14 mouse cellular contexts compared by ENCODE assay signal in the genomic region with DNA sequence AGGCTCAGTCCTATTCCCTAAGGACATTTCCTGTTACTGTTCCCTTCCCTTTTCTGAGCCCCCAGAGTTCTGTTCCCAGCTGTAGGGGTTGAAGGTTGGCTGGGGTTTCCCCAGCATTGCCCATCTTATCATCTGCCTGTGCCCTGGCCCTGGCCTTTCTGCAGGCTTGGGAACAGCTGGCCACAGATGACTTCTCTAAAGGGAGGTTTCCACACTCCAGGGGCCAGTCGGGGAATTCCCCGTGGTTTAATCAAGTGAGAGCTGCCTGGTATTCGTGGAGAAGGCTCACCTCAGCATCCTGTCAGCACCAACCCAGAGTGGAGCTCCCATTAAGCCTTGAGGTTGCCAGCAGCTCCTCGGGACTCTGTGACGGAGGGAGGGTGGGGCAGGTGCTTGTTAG. TPM values are rescaled to one million over a fixed set of nuclear protein-coding genes. Genes with fewer than 3 reads are reported as not detected.
DNase-seq lines count a peak whose midpoint lies in the region; ATAC-seq lines count a peak whose summit lies in the region.
"Had no signal": no experiment of that assay in that cellular context is flagged by ENCODE, and none has a peak within 500 bp of the region (broad histone marks: within the 10 kb centered on the region; RNA-seq: fewer than 3 reads in every experiment).

No protein-coding gene starts in this region.

- no peaks in the 10 kb centered on the region for H3K9me3 ChIP-seq in liver, embryonic 12.5 days (replicated peaks)
- H3K9me3 ChIP-seq: forebrain, embryonic 10.5 days; hindbrain, embryonic 13.5 days; limb, embryonic 15.5 days had no signal

- H3K36me3 ChIP-seq in liver, embryonic 12.5 days, result peaks cover 87% of the 10 kb centered on the region
- H3K36me3 ChIP-seq in macrophage (ENCODE audit: inconsistent target), result peaks cover 46% of the 10 kb centered on the region

- H3K27me3 ChIP-seq in liver, embryonic 12.5 days (replicated peaks), result no peaks in the 10 kb centered on the region
- H3K27me3 ChIP-seq: hindbrain, embryonic 13.5 days; limb, embryonic 15.5 days; Patski had no signal

- intact Hi-C loops in left cerebral cortex, postnatal 36 days (cut with DNase I), result no loop called here

- 43% methylated on average over 5 of the region's 5 CpGs for WGBS in liver, embryonic 12.5 days (ENCODE audit: insufficient replicate concordance)
- WGBS in macrophage (ENCODE audit: missing documents), result 15% methylated on average over 5 of the region's 5 CpGs

- no peak overlapping the region for H3K9ac ChIP-seq in liver, embryonic 12.5 days
- H3K9ac ChIP-seq: hindbrain, embryonic 13.5 days; limb, embryonic 15.5 days had no signal

- H3K27ac ChIP-seq in liver, embryonic 12.5 days, result peak overlapping the region; percentile 45; the same call in 1 of the 2 replicates
- peak overlapping the region; percentile 95 for H3K27ac ChIP-seq in macrophage
- H3K27ac ChIP-seq: forebrain, embryonic 10.5 days; hindbrain, embryonic 13.5 days; limb, embryonic 15.5 days had no signal

- H3K4me3 ChIP-seq in liver, embryonic 12.5 days, result no peak overlapping the region
- no peak overlapping the region for H3K4me3 ChIP-seq in macrophage (ENCODE audit: inconsistent target)
- H3K4me3 ChIP-seq: forebrain, embryonic 10.5 days; hindbrain, embryonic 13.5 days; limb, embryonic 15.5 days had no signal

- no peaks in the 10 kb centered on the region for H3K79me2 ChIP-seq in macrophage (ENCODE audit: inconsistent target)

- H3K4me1 ChIP-seq in liver, embryonic 12.5 days, result peaks cover 16% of the 10 kb centered on the region
- H3K4me1 ChIP-seq: hindbrain, embryonic 13.5 days; limb, embryonic 15.5 days had no signal

- no peak overlapping the region for H3K4me2 ChIP-seq in liver, embryonic 12.5 days
- H3K4me2 ChIP-seq: hindbrain, embryonic 13.5 days; limb, embryonic 15.5 days had no signal

- DNase-seq in liver, result no peak
- peak; percentile 79 for DNase-seq in MN1 (ENCODE audit: low spot score)
- no peak for DNase-seq in urinary bladder, postnatal 36 days (ENCODE audit: low spot score in 2 of 2)
- DNase-seq in left cerebral cortex, postnatal 36 days (ENCODE audit: low spot score in 2 of 2), result no peak
- DNase-seq: cerebellum, adult 9-11 months; right cerebral cortex, postnatal 4 days; thymus, postnatal 14 days had no signal

- no peak for ATAC-seq in liver, embryonic 12.5 days
- ATAC-seq in granulocyte monocyte progenitor cell, adult 5-6 weeks (replicated peaks; ENCODE audit: poor library complexity, severe bottlenecking), result peak; percentile 76
- ATAC-seq: Patski had no signal

RNA-seq across cellular contexts. Expression of a gene that starts 26.8 kb away (rescaled TPM):
- polyA plus RNA-seq in liver, embryonic 12.5 days (2016; fragmentation: Nextera tagmentation; extraction: Ambion mirVana), result 4.1 and 4.6 TPM in 2 replicates
- total RNA-seq in granulocyte monocyte progenitor cell, adult 5-6 weeks (2014; fragmentation: Nextera tagmentation), result 12.1 and 16.7 TPM in 2 replicates
- 6.1 and 6.2 TPM in 2 replicates for total RNA-seq in granulocyte monocyte progenitor cell, adult 5-6 weeks (2017)
- total RNA-seq in macrophage (2018; cell fraction: chromatin; rRNA removed), result 1 to 10 TPM; 2.0 to 8.6 (median 4.8) TPM
- 1 to 10 TPM; 3.9 to 7.4 (median 5.7) TPM for total RNA-seq in macrophage (2018; cell fraction: cytosol; rRNA removed)
- total RNA-seq in macrophage (2018; cell fraction: nucleus; rRNA removed), result 10 to 100 TPM in 5 of 26 experiments, 1 to 10 TPM in 21; 3.1 to 13.7 (median 7.6) TPM
- 3.4 to 5.4 TPM (median 4.4 TPM) in 3 replicates for polyA plus RNA-seq in macrophage (2018)
- total RNA-seq in left cerebral cortex, postnatal 36 days (2021), result 10 to 100 TPM; 26.2 to 29.5 TPM

RNA-seq across cellular contexts. Expression of a gene that starts 37.4 kb away (rescaled TPM):
- 43.4 and 44.8 TPM in 2 replicates for polyA plus RNA-seq in liver, embryonic 12.5 days (2016; fragmentation: Nextera tagmentation; extraction: Ambion mirVana)
- total RNA-seq in granulocyte monocyte progenitor cell, adult 5-6 weeks (2014; fragmentation: Nextera tagmentation), result 54.2 and 60.7 TPM in 2 replicates
- 61.3 and 91.4 TPM in 2 replicates for total RNA-seq in granulocyte monocyte progenitor cell, adult 5-6 weeks (2017)
- total RNA-seq in macrophage (2018; cell fraction: chromatin; rRNA removed), result 100 to 1,000 TPM; 206 to 532 (median 312) TPM
- total RNA-seq in macrophage (2018; cell fraction: cytosol; rRNA removed), result 100 to 1,000 TPM; 104 to 167 (median 140) TPM
- total RNA-seq in macrophage (2018; cell fraction: nucleus; rRNA removed), result 100 to 1,000 TPM; 197 to 420 (median 240) TPM
- 93.5 to 244 TPM (median 125 TPM) in 3 replicates for polyA plus RNA-seq in macrophage (2018)
- 100 to 1,000 TPM; 114 to 123 TPM for total RNA-seq in left cerebral cortex, postnatal 36 days (2021)

RNA-seq across cellular contexts. Expression of a gene that starts 42.7 kb away (rescaled TPM):
- 24.4 and 26.8 TPM in 2 replicates for polyA plus RNA-seq in liver, embryonic 12.5 days (2016; fragmentation: Nextera tagmentation; extraction: Ambion mirVana)
- 45.0 and 46.6 TPM in 2 replicates for total RNA-seq in granulocyte monocyte progenitor cell, adult 5-6 weeks (2014; fragmentation: Nextera tagmentation)
- 5.4 and 7.2 TPM in 2 replicates for total RNA-seq in granulocyte monocyte progenitor cell, adult 5-6 weeks (2017)
- total RNA-seq in macrophage (2018; cell fraction: chromatin; rRNA removed), result 100 to 1,000 TPM in 9 of 26 experiments, 10 to 100 TPM in 17; 29.9 to 167 (median 78.6) TPM
- total RNA-seq in macrophage (2018; cell fraction: cytosol; rRNA removed), result 100 to 1,000 TPM in 5 of 26 experiments, 10 to 100 TPM in 21; 40.4 to 182 (median 83.3) TPM
- total RNA-seq in macrophage (2018; cell fraction: nucleus; rRNA removed), result 100 to 1,000 TPM in 17 of 26 experiments, 10 to 100 TPM in 9; 53.5 to 249 (median 123) TPM
- 26.7 to 29.5 TPM (median 28.6 TPM) in 3 replicates for polyA plus RNA-seq in macrophage (2018)
- 1 to 10 TPM; 5.2 to 6.5 TPM for total RNA-seq in left cerebral cortex, postnatal 36 days (2021)

RNA-seq across cellular contexts. Expression of a gene that starts 42.8 kb away (rescaled TPM):
- 3.6 and 4.3 TPM in 2 replicates for polyA plus RNA-seq in liver, embryonic 12.5 days (2016; fragmentation: Nextera tagmentation; extraction: Ambion mirVana)
- 17.6 and 20.3 TPM in 2 replicates for total RNA-seq in granulocyte monocyte progenitor cell, adult 5-6 weeks (2014; fragmentation: Nextera tagmentation)
- total RNA-seq in granulocyte monocyte progenitor cell, adult 5-6 weeks (2017), result 16.0 and 19.1 TPM in 2 replicates
- 100 to 1,000 TPM in 10 of 26 experiments, 10 to 100 TPM in 16; 60.8 to 135 (median 92.8) TPM for total RNA-seq in macrophage (2018; cell fraction: chromatin; rRNA removed)
- 10 to 100 TPM; 13.1 to 32.3 (median 19.1) TPM for total RNA-seq in macrophage (2018; cell fraction: cytosol; rRNA removed)
- 100 to 1,000 TPM in 1 of 26 experiments, 10 to 100 TPM in 25; 46.0 to 110 (median 70.7) TPM for total RNA-seq in macrophage (2018; cell fraction: nucleus; rRNA removed)
- 10.7 to 19.5 TPM (median 16.7 TPM) in 3 replicates for polyA plus RNA-seq in macrophage (2018)
- 10 to 100 TPM; 14.9 to 18.4 TPM for total RNA-seq in left cerebral cortex, postnatal 36 days (2021)
